Mouse (Mus musculus): ENCODE measurements at regions not wholly inside any gene's neighbourhood (a gene's known extent, or its start where the extent isn't known, plus 50 kb on each side); places are given as distances from the start of the nearest gene placed in this dataset.

DNA sequence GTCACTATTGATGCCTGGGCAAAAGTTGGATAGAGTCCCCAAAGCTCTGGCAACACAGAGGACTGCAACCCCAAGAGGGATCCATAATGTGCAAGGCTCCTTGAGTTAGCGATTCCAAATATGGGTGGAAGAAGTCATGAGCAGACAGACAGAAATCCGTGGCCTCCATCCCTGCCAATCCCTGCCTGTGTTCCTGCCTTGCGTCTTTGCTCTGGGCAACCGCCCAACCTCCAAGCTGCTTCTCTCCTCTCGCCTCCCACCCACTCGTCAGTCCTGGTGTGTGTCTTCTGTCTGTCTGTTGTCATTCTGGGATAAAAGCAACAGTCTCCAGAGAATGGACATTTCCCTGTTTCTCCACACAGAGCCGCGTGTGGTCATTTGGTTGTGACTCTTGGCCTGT is 117.7 kb downstream of the Ackr3 start:
- Histone ChIP-seq H3K4me3 (replicated peaks) (no peak overlapping the region), H3K9me3 (replicated peaks) (no peaks in the 10 kb centered on the region), H3K4me2 (replicated peaks) (no peak overlapping the region), H3K27ac (replicated peaks) (no peak overlapping the region), H3K9ac (no peak overlapping the region), H3K27me3 (no peaks in the 10 kb centered on the region), H3K36me3 (no peaks in the 10 kb centered on the region), H3K4me1 (no peaks in the 10 kb centered on the region)
- ATAC-seq (ENCODE audit: insufficient number of reproducible peaks, low FRiP score, low TSS enrichment, low read depth) = no peak
- 71% methylated on average over 8 of the region's 8 CpGs for WGBS

DNA sequence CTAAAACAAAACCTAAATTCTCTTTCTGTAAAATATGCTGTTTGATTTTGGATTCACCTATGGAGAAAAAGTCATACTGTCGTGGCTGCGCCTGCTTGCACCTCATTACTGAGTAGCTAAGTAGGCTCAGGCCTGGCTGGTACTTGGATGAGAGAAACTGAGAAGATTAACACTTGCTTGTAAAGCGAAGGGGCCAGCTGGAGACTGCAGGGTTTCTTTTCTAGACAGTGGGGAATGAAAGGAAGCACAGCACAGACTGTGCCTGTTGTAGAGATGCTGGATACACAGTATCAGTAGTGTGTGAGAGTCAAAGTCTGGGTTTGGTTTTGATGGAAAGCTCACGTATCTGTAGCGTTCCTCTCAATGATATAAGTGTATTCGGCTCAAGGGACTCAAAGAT is 123.5 kb downstream of the Ackr3 start:
- no peaks in the 10 kb centered on the region for H3K27me3 ChIP-seq
- no peak overlapping the region for H3K9ac ChIP-seq
- H3K4me2 ChIP-seq (replicated peaks) = no peak overlapping the region
- H3K4me3 ChIP-seq (replicated peaks) = no peak overlapping the region
- WGBS = 71% methylated on average over 6 of the region's 6 CpGs
- H3K27ac ChIP-seq (replicated peaks) = no peak overlapping the region
- no peaks in the 10 kb centered on the region for H3K9me3 ChIP-seq (replicated peaks)
- H3K36me3 ChIP-seq = no peaks in the 10 kb centered on the region
- ATAC-seq (ENCODE audit: insufficient number of reproducible peaks, low FRiP score, low TSS enrichment, low read depth) = no peak
- H3K4me1 ChIP-seq = peaks cover 8% of the 10 kb centered on the region; the same call in 1 of the 2 replicates

DNA sequence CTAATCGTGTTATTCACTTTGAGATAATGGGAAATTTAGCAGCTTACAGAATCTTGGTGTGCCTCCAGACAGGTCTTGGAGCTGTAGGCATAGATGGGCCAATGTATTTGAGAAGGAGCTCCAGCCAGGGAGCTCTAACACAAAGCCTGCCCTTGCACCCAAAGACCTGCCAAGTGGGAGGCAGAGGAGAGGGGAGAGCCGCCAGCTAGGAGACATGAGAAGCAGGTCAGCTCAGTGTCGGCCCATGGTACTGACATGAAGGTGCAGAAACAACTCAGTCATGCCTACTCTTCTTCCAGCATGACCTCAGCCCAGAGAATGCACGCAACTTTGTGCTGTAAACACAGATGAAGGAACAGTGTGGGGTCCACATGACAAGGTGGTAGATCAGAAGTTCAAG is 128.8 kb downstream of the Ackr3 start:
- Histone ChIP-seq H3K4me1 (peaks cover 43% of the 10 kb centered on the region), H3K27ac (replicated peaks) (no peak overlapping the region), H3K9ac (no peak overlapping the region), H3K4me2 (replicated peaks) (no peak overlapping the region), H3K36me3 (no peaks in the 10 kb centered on the region), H3K9me3 (replicated peaks) (no peaks in the 10 kb centered on the region), H3K27me3 (no peaks in the 10 kb centered on the region), H3K4me3 (replicated peaks) (no peak overlapping the region)
- 85% methylated on average over 4 of the region's 4 CpGs for WGBS
- no peak for ATAC-seq (ENCODE audit: insufficient number of reproducible peaks, low FRiP score, low TSS enrichment, low read depth)

DNA sequence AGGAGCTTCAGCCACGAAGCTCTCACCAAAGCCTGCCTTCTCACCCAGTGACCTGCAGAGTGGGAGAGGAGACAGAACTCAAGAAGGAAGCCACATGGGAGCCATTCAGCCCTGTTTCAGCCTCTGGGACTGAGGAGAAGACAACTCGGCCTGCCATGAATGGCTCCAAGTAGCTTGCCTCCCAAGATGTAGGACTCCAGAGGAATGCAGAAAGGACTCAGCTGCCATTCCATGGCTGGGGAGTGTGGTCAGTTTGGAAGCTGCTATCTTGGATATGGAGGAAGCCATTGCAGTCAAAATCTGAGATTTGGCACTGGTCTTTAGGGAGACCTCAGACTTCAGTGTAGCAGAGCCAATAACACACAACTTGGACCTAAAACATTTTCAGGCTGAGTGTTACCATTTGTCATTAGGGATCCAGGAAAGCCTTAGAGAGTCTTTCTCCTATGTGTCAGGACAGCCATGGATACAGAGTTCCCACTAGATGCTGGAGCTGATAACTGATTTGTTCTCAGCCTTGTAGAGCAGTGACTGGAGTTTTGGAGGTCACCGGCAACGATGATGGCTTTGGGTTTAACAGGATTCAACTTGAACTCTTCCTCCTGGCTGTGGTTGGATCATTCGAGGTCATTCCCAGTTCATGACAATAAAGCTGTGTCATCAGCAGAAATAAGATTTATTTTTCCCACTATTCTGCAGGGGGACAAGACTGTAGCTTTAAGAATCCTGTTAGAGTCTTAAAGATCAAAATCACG is 130.1 kb downstream of the Ackr3 start:
- ATAC-seq (ENCODE audit: insufficient number of reproducible peaks, low FRiP score, low TSS enrichment, low read depth) = no peak
- no peaks in the 10 kb centered on the region for H3K36me3 ChIP-seq
- no peaks in the 10 kb centered on the region for H3K27me3 ChIP-seq
- H3K27ac ChIP-seq (replicated peaks) = no peak overlapping the region
- H3K9me3 ChIP-seq (replicated peaks) = no peaks in the 10 kb centered on the region
- no peak overlapping the region for H3K4me2 ChIP-seq (replicated peaks)
- no peak overlapping the region for H3K9ac ChIP-seq
- peaks cover 53% of the 10 kb centered on the region for H3K4me1 ChIP-seq
- no peak overlapping the region for H3K4me3 ChIP-seq (replicated peaks)
- WGBS = 81% methylated on average over 6 of the region's 6 CpGs

DNA sequence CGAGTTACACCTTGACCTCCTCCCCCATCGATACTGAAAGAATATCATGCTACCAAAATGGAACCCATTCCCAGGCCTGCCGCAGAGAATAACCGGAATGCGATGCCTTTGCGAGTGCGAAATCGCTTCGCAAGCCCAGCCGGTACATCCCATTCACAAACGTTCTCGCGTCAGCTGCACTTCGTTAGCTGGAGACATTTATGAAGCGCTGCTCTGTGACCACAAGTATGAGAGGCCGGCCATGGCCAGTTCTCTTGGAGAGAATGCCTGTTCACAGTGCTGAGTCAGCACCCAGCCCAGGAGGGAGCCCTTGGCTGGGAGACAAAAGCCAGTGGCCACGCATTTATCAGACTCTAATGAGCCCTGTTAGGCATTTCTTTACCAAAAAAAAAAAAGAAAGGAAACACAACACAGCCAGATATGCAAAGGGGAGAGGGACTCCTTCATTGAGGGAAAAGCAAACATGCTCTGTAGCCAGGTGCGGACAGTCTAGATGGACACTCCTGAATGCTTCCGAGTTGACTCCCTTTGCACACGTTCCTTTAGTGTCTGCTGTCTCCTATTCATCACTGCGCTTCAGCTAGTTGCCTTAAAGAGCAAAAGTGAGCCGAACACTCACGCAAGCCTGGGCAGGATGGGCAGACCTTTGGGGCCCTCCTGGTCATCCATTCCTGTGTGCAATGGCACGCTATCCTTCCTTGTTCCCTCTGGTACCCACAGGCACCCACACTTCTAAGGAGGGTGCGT is 131.4 kb downstream of the Ackr3 start:
- Histone ChIP-seq H3K4me3 (replicated peaks) (no peak overlapping the region), H3K36me3 (no peaks in the 10 kb centered on the region), H3K9me3 (replicated peaks) (no peaks in the 10 kb centered on the region), H3K4me2 (replicated peaks) (peak overlapping the region; percentile 15), H3K9ac (no peak overlapping the region), H3K27me3 (no peaks in the 10 kb centered on the region), H3K4me1 (peaks cover 45% of the 10 kb centered on the region), H3K27ac (replicated peaks) (no peak overlapping the region)
- WGBS = 35% methylated on average over 25 of the region's 25 CpGs
- ATAC-seq (ENCODE audit: insufficient number of reproducible peaks, low FRiP score, low TSS enrichment, low read depth) = peak; percentile 52; the same call in 1 of the 2 replicates

DNA sequence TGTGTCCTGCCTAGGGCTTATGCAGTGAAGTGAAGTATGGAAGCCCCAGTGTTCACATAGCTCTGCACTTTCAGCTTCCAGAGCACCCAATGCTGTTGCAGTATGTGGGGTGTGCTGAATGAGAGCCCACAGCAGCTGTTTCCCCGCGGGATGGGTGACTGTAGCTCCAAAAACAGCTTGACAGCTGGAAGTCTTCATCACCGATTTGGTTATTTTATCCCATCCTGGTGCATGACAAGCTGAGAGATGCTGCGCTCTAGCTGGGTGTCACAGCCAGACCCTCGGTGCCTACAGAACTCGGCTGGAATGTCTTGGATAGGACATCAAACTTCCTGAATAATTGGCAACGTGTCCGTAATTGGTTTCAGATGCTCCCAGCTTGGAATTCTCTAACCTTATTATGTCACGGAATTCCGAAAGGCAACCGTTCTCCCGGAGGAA is 134.1 kb downstream of the Ackr3 start:
- no peak overlapping the region for H3K4me2 ChIP-seq (replicated peaks)
- 29% methylated on average over 12 of the region's 12 CpGs for WGBS
- no peaks in the 10 kb centered on the region for H3K27me3 ChIP-seq
- H3K27ac ChIP-seq (replicated peaks) = 0 out of 2 replicates have a peak overlapping the region, but pooled peaks have one; percentile 29
- H3K9me3 ChIP-seq (replicated peaks) = no peaks in the 10 kb centered on the region
- no peak for ATAC-seq (ENCODE audit: insufficient number of reproducible peaks, low FRiP score, low TSS enrichment, low read depth)
- no peaks in the 10 kb centered on the region for H3K36me3 ChIP-seq
- no peak overlapping the region for H3K4me3 ChIP-seq (replicated peaks)
- H3K9ac ChIP-seq = no peak overlapping the region
- H3K4me1 ChIP-seq = peaks cover 45% of the 10 kb centered on the region

DNA sequence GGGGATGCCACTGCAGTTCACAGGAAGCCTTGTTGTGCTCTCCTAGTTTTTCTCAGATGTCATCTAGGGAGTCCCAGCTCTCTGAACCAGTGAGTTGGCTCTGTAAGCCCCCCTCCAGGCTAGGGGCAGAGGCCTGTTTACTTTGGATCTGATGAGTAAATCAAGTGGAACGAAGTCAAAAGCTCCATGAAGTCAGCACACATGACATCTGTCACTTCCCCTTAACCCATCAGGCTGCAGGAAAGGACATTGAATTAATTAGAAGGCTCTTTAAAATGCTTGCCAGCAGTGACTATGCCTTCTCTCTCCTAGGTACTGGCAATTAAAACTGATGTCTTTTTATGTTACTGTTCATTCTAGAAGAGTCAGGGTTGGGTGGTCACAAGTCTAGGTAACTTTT is 138.6 kb downstream of the Ackr3 start:
- H3K36me3 ChIP-seq = no peaks in the 10 kb centered on the region
- H3K4me3 ChIP-seq (replicated peaks) = no peak overlapping the region
- H3K9me3 ChIP-seq (replicated peaks) = no peaks in the 10 kb centered on the region
- no peak overlapping the region for H3K27ac ChIP-seq (replicated peaks)
- H3K27me3 ChIP-seq = no peaks in the 10 kb centered on the region
- no peak overlapping the region for H3K9ac ChIP-seq
- peaks cover 12% of the 10 kb centered on the region for H3K4me1 ChIP-seq
- ATAC-seq (ENCODE audit: insufficient number of reproducible peaks, low FRiP score, low TSS enrichment, low read depth) = no peak
- 16% methylated on average over 1 of the region's 1 CpGs for WGBS
- no peak overlapping the region for H3K4me2 ChIP-seq (replicated peaks)

DNA sequence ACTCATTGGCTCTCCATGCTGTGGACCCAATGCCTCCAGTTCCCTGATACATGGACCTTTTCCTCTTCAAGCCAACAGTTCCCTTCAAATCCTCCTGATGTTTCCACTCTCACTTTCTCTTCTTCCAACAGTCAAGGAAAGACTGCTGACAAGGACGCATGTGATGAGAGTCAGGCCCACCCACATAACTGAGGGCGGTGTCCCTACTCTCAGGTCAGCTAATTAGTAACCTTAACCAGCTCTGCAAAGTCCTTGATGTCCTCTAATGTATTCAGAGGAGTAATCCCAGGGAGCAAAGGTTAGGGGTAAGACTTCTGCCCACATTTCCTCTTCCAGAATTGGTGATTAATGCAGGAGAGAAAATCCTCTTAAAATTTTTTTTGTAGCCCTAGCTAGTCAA is 139.7 kb downstream of the Ackr3 start:
- H3K27ac ChIP-seq (replicated peaks) = no peak overlapping the region
- ATAC-seq (ENCODE audit: insufficient number of reproducible peaks, low FRiP score, low TSS enrichment, low read depth) = no peak
- H3K9me3 ChIP-seq (replicated peaks) = no peaks in the 10 kb centered on the region
- no peak overlapping the region for H3K4me3 ChIP-seq (replicated peaks)
- H3K4me2 ChIP-seq (replicated peaks) = no peak overlapping the region
- no peaks in the 10 kb centered on the region for H3K36me3 ChIP-seq
- H3K4me1 ChIP-seq = peaks cover 1% of the 10 kb centered on the region
- no peaks in the 10 kb centered on the region for H3K27me3 ChIP-seq
- no peak overlapping the region for H3K9ac ChIP-seq
- 62% methylated on average over 2 of the region's 2 CpGs for WGBS

DNA sequence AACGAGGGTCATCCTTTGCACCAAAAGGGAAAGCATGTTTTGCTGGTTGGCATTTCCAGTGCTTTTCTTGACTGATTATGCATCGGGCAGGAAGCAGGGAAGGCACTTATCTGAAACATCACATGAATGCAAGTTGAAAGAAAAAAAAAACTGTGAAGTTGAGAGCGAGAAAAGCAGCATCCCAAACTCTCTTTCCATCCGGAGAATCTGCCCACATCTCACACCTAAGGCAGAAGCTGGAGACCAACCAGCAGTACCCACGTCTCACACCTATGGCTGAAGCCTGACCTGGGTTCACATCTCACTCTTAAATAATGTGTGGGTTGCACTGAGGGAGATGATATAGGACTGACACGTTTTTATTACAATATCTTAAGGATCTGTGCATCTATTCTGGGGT is 143.3 kb downstream of the Ackr3 start:
- 68% methylated on average over 6 of the region's 6 CpGs for WGBS
- Histone ChIP-seq H3K4me2 (replicated peaks) (no peak overlapping the region), H3K9ac (no peak overlapping the region), H3K27me3 (no peaks in the 10 kb centered on the region), H3K9me3 (replicated peaks) (no peaks in the 10 kb centered on the region), H3K36me3 (no peaks in the 10 kb centered on the region), H3K4me3 (replicated peaks) (no peak overlapping the region), H3K27ac (replicated peaks) (no peak overlapping the region), H3K4me1 (peaks cover 7% of the 10 kb centered on the region)
- no peak for ATAC-seq (ENCODE audit: insufficient number of reproducible peaks, low FRiP score, low TSS enrichment, low read depth)

DNA sequence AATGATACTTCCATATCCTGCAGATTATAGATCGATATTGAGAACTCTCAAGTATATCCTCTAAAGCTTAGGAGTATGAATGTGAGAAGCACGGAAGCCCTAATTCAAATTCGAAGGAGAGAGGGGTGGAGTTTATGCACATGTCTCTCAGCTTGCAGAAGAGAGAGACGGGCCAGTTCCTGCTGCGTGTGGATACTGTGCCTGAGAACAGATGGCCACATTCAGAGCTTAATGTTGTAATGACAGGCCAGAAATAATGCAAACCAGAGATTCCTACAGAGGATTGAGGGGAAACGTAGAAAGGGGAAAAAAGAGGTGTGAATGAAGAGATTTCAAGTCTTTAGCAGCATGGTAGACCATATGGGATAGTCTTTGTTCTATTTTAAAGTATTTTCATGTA is 145.8 kb downstream of the Ackr3 start:
- Histone ChIP-seq H3K9me3 (replicated peaks) (no peaks in the 10 kb centered on the region), H3K4me3 (replicated peaks) (no peak overlapping the region), H3K36me3 (no peaks in the 10 kb centered on the region), H3K4me2 (replicated peaks) (no peak overlapping the region), H3K4me1 (peaks cover 20% of the 10 kb centered on the region), H3K27ac (replicated peaks) (no peak overlapping the region), H3K27me3 (no peaks in the 10 kb centered on the region), H3K9ac (no peak overlapping the region)
- no peak for ATAC-seq (ENCODE audit: insufficient number of reproducible peaks, low FRiP score, low TSS enrichment, low read depth)
- 22% methylated on average over 6 of the region's 6 CpGs for WGBS

DNA sequence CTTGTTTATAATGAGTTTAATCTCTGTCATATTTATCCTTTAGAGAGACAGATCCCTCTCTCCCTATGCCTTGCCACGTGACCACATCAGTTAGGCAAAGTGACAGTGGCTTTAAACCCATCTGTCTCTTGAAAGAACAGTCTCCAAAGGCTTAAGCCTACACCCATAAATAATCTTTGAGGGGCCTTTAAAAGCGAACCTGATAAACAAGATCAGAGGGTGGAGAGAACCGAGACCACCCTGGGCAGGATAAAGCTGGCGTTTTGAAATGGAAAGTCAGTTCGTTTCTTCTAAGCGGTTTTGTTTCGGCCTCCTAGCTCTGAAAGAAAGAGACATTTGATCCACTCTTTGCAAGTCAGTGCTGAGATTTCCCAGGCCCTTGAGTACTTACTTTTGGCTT is 149.5 kb downstream of the Ackr3 start:
- Histone ChIP-seq H3K9me3 (replicated peaks) (no peaks in the 10 kb centered on the region), H3K27me3 (no peaks in the 10 kb centered on the region), H3K27ac (replicated peaks) (peak overlapping the region; percentile 24; the same call in 1 of the 2 replicates), H3K36me3 (no peaks in the 10 kb centered on the region), H3K4me1 (peaks cover 24% of the 10 kb centered on the region), H3K9ac (no peak overlapping the region), H3K4me3 (replicated peaks) (no peak overlapping the region), H3K4me2 (replicated peaks) (no peak overlapping the region)
- 25% methylated on average over 7 of the region's 7 CpGs for WGBS
- ATAC-seq (ENCODE audit: insufficient number of reproducible peaks, low FRiP score, low TSS enrichment, low read depth) = peak; percentile 29; the same call in 1 of the 2 replicates

Measured in embryonic facial prominence, embryonic 15.5 days (tissue).